Mouse (Mus musculus) inflammation-experienced regulatory T-cells, adult 6 months (primary cell): ENCODE data around the gene Map3k20. TPM values are rescaled to one million over a fixed set of nuclear protein-coding genes. Genes with fewer than 3 reads are reported as not detected.

Source experiments
- ATAC-seq: one replicate; pipeline ENCODE4 v1.8.0; 2017
- polyA plus RNA-seq, 3 experiments: library from polyadenylated mRNA; unstranded; fragments of 100-300 nt; shearing (Covaris generic); gene quantifications; one replicate each; pipeline ENCODE4 v1.2.1; 2017

The Map3k20 gene
- polyA plus RNA-seq, 3 experiments from 2014 or later: 0.20 to 0.55 TPM; not detected in 1

- no peak for ATAC-seq
These were observed 37.4 kb downstream of the Map3k20 start for GRCm38 (mm10) chr2:72322681-72323353.

GRCm38 (mm10) chr2:72324436-72324835 lies 39.0 kb downstream of the Map3k20 start:
- ATAC-seq: no peak

- ATAC-seq: no peak
These were observed 41.1 kb downstream of the Map3k20 start for GRCm38 (mm10) chr2:72326491-72326890.

GRCm38 (mm10) chr2:72328435-72328834 lies 43.0 kb downstream of the Map3k20 start:
- no peak for ATAC-seq

GRCm38 (mm10) chr2:72330955-72331481 lies 45.6 kb downstream of the Map3k20 start:
- no peak for ATAC-seq

GRCm38 (mm10) chr2:72332067-72332466 lies 46.6 kb downstream of the Map3k20 start:
- ATAC-seq: no peak

DNA sequence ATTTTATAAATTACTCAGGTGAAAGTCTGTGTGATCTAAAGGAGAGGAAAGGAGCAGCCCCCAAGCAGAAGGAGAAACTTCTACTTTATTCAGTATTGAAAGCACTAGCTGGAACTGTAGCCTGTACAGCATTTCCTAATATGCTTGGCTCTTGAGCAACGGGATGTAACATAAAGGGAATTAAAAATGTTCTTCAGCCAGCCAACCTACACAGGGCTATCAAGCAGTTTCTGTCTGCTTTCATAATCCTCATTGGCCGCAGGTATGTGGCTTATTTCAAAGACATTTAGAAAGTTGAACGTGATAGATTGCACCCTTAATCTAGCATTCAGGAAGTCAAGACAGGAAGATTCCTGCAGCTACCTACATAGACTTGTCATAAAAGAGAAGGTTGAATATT lies 47.8 kb downstream of the Map3k20 start:
- no peak for ATAC-seq

DNA sequence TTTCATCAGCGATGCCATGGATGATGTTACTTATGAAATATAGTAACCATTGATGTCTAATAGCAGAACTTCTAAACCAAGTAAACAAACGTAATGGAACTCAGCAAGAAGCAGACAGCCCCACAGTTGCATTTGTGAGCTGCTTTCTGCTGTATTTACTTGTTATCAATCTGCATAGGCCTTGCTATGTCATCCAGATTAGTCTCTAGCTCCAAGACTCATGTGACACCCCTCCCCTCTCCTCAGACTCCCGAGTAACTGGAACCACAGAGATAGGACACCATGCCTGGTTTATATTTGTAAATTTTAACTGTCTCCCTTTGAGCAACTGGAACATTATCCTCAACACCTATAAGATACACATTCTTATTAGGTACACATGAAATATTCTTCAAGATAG lies 51.4 kb downstream of the Map3k20 start:
- ATAC-seq: no peak

- ATAC-seq: no peak
These were observed 59.8 kb downstream of the Map3k20 start for GRCm38 (mm10) chr2:72345281-72345680.

DNA sequence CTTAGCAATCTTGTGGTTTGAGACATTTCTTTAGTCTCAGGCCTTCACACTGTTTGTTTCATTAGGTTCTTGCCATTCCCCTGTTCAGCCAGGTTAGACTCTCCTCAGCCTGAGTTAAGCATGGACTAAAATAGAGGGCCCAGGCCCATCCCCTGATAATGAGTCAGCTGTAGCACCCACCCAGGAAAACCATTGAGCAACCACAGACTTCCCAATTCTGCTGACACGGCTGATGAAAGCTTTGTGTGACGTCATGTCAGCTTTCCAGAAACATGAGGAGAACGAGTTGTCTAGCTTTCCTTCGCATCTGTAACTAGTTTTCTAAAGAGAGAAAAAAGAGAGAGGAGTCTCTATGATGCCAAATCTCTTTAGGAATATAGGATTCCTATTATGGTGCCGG lies 65.9 kb downstream of the Map3k20 start:
- ATAC-seq: no peak

DNA sequence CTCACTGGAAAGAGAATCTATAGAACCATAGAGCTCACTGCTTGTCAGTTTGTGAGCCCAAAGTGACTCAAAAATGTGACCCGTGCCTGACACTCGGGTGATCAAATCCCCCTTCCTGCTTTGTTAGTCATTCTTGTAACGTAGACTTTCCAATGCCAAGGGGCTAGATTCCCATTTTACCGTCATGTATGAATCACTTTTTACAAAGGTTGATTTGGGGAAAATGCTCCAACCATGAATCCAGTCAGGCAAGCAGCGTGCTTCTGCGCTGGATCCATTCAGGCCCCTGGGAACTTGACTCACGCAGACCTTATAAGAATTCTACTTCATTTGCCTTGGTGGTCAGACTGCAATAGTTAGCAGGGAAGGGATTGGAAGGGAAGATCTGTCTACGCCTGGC lies 66.3 kb downstream of the Map3k20 start:
- ATAC-seq: no peak

- ATAC-seq: no peak
These were observed 67.3 kb downstream of the Map3k20 start for GRCm38 (mm10) chr2:72352756-72353155.

GRCm38 (mm10) chr2:72356471-72356870 lies 71.0 kb downstream of the Map3k20 start:
- no peak for ATAC-seq

DNA sequence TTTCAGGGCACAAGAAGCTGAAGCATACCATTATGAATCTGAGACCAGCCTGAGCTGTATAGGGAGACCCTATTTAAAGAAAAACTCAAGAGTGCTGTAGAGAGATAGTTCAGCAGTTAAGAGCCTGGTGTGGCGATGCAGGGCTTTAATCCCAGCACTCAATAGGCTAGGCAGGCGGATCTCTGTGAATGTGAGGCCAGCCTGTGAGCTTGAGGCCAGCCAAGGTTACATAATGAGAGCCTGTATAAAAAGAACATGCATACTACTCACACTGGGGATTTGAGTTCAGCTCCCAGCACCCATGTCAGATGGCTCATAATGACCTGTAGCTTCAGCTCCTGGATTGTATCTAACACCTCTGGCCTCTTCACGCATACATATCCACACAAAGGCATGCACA lies 76.1 kb downstream of the Map3k20 start:
- no peak for ATAC-seq

DNA sequence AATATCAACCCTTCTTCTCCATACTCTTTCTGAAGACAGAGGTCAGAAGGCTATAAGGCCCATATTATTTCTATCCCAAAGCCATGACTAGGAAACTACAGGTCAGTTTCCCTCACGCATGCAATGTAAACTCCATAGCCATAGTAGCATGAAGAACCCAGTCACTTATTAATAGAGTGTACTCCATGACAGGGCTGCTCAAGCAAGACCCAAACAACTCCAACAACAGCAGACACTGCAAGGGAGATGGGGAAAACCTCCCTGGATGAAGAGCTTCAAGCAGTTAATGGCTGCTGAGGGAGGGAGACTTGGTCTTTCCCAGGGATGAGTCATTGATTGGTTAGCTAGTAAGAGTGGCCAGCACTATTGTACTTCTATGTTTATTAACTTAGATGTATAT lies 78.0 kb downstream of the Map3k20 start:
- ATAC-seq: no peak

DNA sequence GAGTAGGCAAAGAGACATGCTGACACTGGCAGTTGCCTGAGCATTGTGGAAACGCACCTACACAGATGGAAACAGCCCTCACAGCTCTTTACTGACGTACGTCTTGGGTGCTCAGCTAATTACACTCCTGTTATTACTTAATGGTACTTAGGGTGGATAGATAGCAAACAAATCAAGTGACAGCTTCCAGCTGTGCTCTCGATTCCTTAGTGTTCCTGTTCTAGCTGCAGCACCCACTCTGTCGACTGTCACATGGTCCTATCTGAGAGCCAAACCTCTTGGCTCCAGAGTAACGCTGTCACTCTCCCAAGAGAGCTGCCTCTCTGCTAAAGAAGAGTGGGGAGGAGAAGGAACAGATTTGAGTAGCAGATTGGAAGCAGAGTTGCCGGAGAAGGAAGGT lies 80.5 kb downstream of the Map3k20 start:
- no peak for ATAC-seq

GRCm38 (mm10) chr2:72366503-72366902 lies 81.1 kb downstream of the Map3k20 start:
- ATAC-seq: no peak

DNA sequence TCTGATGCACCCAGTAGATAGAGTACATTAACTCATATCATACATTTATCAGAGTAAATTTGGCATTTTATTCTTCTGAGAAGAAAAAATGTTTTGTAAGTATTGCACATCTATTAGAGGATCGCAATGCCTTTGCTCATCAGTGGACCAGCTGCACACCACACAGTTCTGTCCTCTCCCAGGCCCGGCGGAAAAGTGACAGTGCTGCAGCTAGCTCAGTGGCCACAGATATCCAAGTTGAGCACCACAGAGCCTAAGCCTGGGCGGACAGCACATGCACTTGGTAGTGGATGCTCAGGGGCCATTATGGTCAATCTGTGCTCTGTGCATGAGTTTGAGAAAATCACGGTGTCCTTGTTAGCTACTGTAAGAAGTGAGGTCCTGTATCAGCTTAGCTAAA lies 82.4 kb downstream of the Map3k20 start:
- no peak for ATAC-seq

DNA sequence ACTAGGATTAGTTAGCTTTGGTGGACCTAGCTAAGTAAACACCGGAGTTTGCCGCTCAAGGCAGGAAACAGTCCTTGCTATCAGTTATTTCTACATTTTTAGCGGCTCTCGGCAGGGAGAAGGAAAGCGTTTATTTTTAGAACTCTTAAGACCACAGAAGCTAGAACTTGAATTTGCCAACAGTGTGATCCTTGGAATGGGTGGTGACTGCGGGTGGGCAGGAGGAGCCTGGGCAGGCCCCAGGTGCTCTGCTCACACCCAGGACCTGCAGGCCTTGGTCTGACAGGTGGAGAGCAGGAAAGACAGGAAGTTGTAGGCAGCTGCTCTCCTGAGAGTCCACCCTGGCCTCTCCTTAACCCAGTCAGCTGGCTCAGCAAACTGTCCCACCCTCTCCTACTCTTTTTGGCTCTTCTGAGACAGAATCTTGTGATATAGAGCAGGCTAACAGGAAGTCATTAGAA lies 83.7 kb downstream of the Map3k20 start:
- no peak for ATAC-seq

- no peak for ATAC-seq
These were observed 86.7 kb downstream of the Map3k20 start for GRCm38 (mm10) chr2:72372136-72372535.

DNA sequence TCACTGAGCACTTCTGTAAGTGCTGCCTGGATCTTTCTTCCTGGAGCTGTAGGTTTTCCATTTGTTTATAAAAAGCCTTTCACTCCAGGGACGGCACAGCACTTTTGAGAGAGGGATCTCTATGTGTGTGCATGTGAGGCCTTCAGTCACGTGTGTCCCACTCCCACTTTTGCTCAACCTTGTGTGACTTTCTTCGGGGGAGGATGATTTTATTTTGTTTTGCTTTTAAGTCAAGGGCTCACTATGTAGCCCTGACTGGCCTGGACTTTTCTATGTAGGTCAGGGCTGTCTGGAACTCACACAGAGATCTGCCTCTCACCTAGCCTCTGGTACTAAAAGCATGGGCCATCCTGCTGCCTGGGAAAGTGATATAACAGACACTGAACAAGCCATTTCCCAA lies 88.6 kb downstream of the Map3k20 start:
- no peak for ATAC-seq

- ATAC-seq: no peak
These were observed 90.4 kb downstream of the Map3k20 start for GRCm38 (mm10) chr2:72375877-72376276.

DNA sequence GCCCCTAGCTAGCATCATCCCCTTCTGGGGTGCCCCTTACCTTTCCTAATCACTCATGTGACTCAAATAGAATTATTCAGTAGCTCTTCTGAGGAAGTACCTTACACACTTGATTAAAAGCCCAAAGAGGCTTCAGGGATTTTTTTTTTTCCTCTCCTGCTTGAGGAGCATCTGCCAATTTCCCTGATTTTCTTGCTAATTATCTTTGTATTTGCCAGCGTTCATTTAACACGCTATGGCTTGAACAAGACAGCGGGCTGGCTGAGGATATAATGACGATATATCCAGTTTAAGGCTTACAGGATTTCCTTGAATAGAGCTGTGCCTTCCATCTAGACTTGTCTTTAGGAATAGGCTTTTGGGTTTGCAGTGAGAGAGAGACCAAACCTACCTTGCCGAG lies 91.5 kb downstream of the Map3k20 start:
- no peak for ATAC-seq

DNA sequence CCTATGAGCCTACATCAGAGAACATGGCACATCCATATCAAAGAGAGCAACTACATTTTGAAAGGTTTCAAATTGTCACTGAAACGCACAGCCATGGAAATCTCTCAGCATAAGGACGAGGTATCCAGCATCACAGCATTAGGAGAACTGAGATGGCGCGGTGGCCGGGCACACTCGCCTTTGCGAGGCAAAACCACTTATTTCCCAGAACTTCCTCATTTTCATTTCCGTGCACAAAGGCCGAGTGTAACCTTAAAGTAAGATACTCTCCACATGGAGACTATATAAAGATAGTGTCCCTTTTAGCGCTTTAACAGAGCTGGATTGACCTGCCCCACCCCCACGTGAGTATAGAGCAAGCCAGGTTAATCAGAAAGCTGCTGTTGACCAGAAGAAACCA lies 94.0 kb downstream of the Map3k20 start:
- ATAC-seq: no peak

- ATAC-seq: no peak
These were observed 97.2 kb downstream of the Map3k20 start for GRCm38 (mm10) chr2:72382662-72383061.
